Mouse (Mus musculus): ENCODE results near the gene Aanat. TPM values are rescaled to one million over a fixed set of nuclear protein-coding genes. Genes with fewer than 3 reads are reported as not detected.

Aanat gene
- polyA plus RNA-seq, 1 experiment from 2014 or later = not detected

Other genes starting within 250 kb of the Aanat start
- gene Rnf157, start 173.4 kb upstream of the Aanat start, polyA plus RNA-seq (2014; fragmentation: Nextera tagmentation; extraction: Ambion mirVana) = 17.8 and 18.1 TPM in 2 replicates
- gene Ubald2, start 152.3 kb upstream of the Aanat start, polyA plus RNA-seq (2014; fragmentation: Nextera tagmentation; extraction: Ambion mirVana) = 72.3 and 83.0 TPM in 2 replicates
- 0.08 and 0.14 TPM in 2 replicates for gene Qrich2, start 120.2 kb upstream of the Aanat start, polyA plus RNA-seq (2014; fragmentation: Nextera tagmentation; extraction: Ambion mirVana)
- 173 and 183 TPM in 2 replicates for gene Prpsap1, start 92.2 kb upstream of the Aanat start, polyA plus RNA-seq (2014; fragmentation: Nextera tagmentation; extraction: Ambion mirVana)
- 7.1 and 8.3 TPM in 2 replicates for gene Sphk1, start 55.5 kb upstream of the Aanat start, polyA plus RNA-seq (2014; fragmentation: Nextera tagmentation; extraction: Ambion mirVana)
- gene Ube2o, start 5.0 kb upstream of the Aanat start, polyA plus RNA-seq (2014; fragmentation: Nextera tagmentation; extraction: Ambion mirVana) = 13.6 and 18.7 TPM in 2 replicates
- gene Rhbdf2, start 40.6 kb downstream of the Aanat start, polyA plus RNA-seq (2014; fragmentation: Nextera tagmentation; extraction: Ambion mirVana) = 1.2 and 1.3 TPM in 2 replicates
- 0.22 and 1.0 TPM in 2 replicates for gene Prcd, start 67.1 kb downstream of the Aanat start, polyA plus RNA-seq (2014; fragmentation: Nextera tagmentation; extraction: Ambion mirVana)
- gene Cygb, start 67.9 kb downstream of the Aanat start, polyA plus RNA-seq (2014; fragmentation: Nextera tagmentation; extraction: Ambion mirVana) = 1.7 and 2.1 TPM in 2 replicates
- gene St6galnac1, start 189.1 kb downstream of the Aanat start, polyA plus RNA-seq (2014; fragmentation: Nextera tagmentation; extraction: Ambion mirVana) = not detected in 2 replicates
- gene Mxra7, start 241.6 kb downstream of the Aanat start, polyA plus RNA-seq (2014; fragmentation: Nextera tagmentation; extraction: Ambion mirVana) = 27.4 and 31.6 TPM in 2 replicates